9 mouse cellular contexts compared by ENCODE assay signal in genomic region chr8:56706941-56707706, GRCm38 (mm10).
DNase-seq lines count a peak whose midpoint lies in the region; ATAC-seq and TF ChIP-seq lines count a peak whose summit lies in the region.
"Had no signal": no experiment of that assay in that cellular context is flagged by ENCODE, and none has a peak within 500 bp of the region (broad histone marks: within the 10 kb centered on the region; RNA-seq: fewer than 3 reads in every experiment).

No protein-coding gene starts in this region.

- no peak for ATAC-seq in lung, postnatal 0 days
- ATAC-seq in forebrain, embryonic 14.5 days: peak; percentile 88
- 0 out of 2 replicates have a peak, but pooled peaks have one; percentile 33 for ATAC-seq in limb, embryonic 11.5 days (ENCODE audit: insufficient number of reproducible peaks, low FRiP score, low TSS enrichment, low read depth)

- intact Hi-C loops in heart, postnatal 14 days (cut with DNase I): no loop called here

- no peak overlapping the region for H3K9ac ChIP-seq in lung, postnatal 0 days (replicated peaks; ENCODE audit: low read depth)
- H3K9ac ChIP-seq in forebrain, embryonic 14.5 days (ENCODE audit: low read length): peak overlapping the region; percentile 29; the same call in 1 of the 2 replicates
- H3K9ac ChIP-seq in limb, embryonic 11.5 days (ENCODE audit: low read length): no peak overlapping the region

- no peak for TF ChIP-seq CTCF in lung, postnatal 0 days (IDR thresholded peaks at IDR 0.05)

- TF ChIP-seq EP300 in lung, postnatal 0 days (IDR thresholded peaks at IDR 0.05): no peak

- H3K27me3 ChIP-seq in lung, postnatal 0 days (replicated peaks; ENCODE audit: insufficient read depth, low read length): no peaks in the 10 kb centered on the region
- no peaks in the 10 kb centered on the region for H3K27me3 ChIP-seq in forebrain, embryonic 14.5 days (replicated peaks; ENCODE audit: control insufficient read depth, insufficient read depth, low read length)
- no peaks in the 10 kb centered on the region for H3K27me3 ChIP-seq in limb, embryonic 11.5 days (ENCODE audit: control insufficient read depth, insufficient read depth, low read length)

- no peaks in the 10 kb centered on the region for H3K36me3 ChIP-seq in lung, postnatal 0 days (ENCODE audit: insufficient read depth, low read length)
- no peaks in the 10 kb centered on the region for H3K36me3 ChIP-seq in forebrain, embryonic 14.5 days (ENCODE audit: control insufficient read depth, insufficient read depth, low read length)
- no peaks in the 10 kb centered on the region for H3K36me3 ChIP-seq in limb, embryonic 11.5 days (ENCODE audit: control insufficient read depth, insufficient read depth, low read length)

- peak overlapping the region; percentile 27; the same call in 1 of the 2 replicates for H3K4me2 ChIP-seq in lung, postnatal 0 days (replicated peaks; ENCODE audit: low read depth, low read length)
- peak overlapping the region; percentile 32 for H3K4me2 ChIP-seq in forebrain, embryonic 14.5 days (ENCODE audit: low read length)
- H3K4me2 ChIP-seq in limb, embryonic 11.5 days (ENCODE audit: low read depth, severe bottlenecking): 0 out of 2 replicates have a peak overlapping the region, but pooled peaks have one; percentile 5

- 28% methylated on average over 14 of the region's 14 CpGs for WGBS in lung, postnatal 0 days
- 3% methylated on average over 14 of the region's 14 CpGs for WGBS in forebrain, embryonic 14.5 days
- 20% methylated on average over 14 of the region's 14 CpGs for WGBS in limb, embryonic 11.5 days

- no peak overlapping the region for H3K4me3 ChIP-seq in lung, postnatal 0 days (ENCODE audit: low read depth, low read length)
- no peak overlapping the region for H3K4me3 ChIP-seq in forebrain, embryonic 14.5 days (ENCODE audit: low read depth, low read length)
- H3K4me3 ChIP-seq in limb, embryonic 11.5 days (ENCODE audit: low read depth, low read length): no peak overlapping the region

- no peaks in the 10 kb centered on the region for H3K9me3 ChIP-seq in lung, postnatal 0 days (ENCODE audit: low read length)
- H3K9me3 ChIP-seq in forebrain, embryonic 14.5 days (replicated peaks; ENCODE audit: control insufficient read depth, low read length): no peaks in the 10 kb centered on the region
- no peaks in the 10 kb centered on the region for H3K9me3 ChIP-seq in limb, embryonic 11.5 days (ENCODE audit: control insufficient read depth, low read length)

- H3K4me1 ChIP-seq in lung, postnatal 0 days (ENCODE audit: insufficient read depth, low read depth, low read length): no peaks in the 10 kb centered on the region
- H3K4me1 ChIP-seq in forebrain, embryonic 14.5 days (ENCODE audit: control insufficient read depth, insufficient read depth, low read length): no peaks in the 10 kb centered on the region
- H3K4me1 ChIP-seq in limb, embryonic 11.5 days (ENCODE audit: control insufficient read depth, insufficient read depth, low read length): peaks cover 4% of the 10 kb centered on the region; the same call in 1 of the 2 replicates

- peak; percentile 5 for DNase-seq in lung, postnatal 0 days (ENCODE audit: low spot score)
- DNase-seq in lung, postnatal 14 days: no peak
- peak; percentile 76 for DNase-seq in forebrain, embryonic 14.5 days (ENCODE audit: low spot score)
- peak; percentile 47 for DNase-seq in limb, embryonic 11.5 days (ENCODE audit: low spot score)
- DNase-seq in retina, postnatal 7 days (ENCODE audit: low read depth, low spot score): peak; percentile 14
- no peak for DNase-seq in cerebellum, adult 9-10 months
- no peak for DNase-seq in cerebellum, adult 11 months
- DNase-seq in heart, postnatal 14 days: no peak

- H3K27ac ChIP-seq in lung, postnatal 0 days (ENCODE audit: low read length): no peak overlapping the region
- no peak overlapping the region for H3K27ac ChIP-seq in forebrain, embryonic 14.5 days (ENCODE audit: low read depth, low read length)
- no peak overlapping the region for H3K27ac ChIP-seq in limb, embryonic 11.5 days (replicated peaks; ENCODE audit: low read depth, low read length)
- H3K27ac ChIP-seq: macrophage had no signal

Comparison
In these comparisons a context has a peak if more than half of its experiments do, and no peak if none do; other contexts are left out.
1. DNase-seq: peak in lung, postnatal 0 days (single experiment), forebrain, embryonic 14.5 days (single experiment), limb, embryonic 11.5 days (single experiment) and retina, postnatal 7 days (single experiment); none in lung, postnatal 14 days (single experiment), cerebellum, adult 9-10 months (single experiment), cerebellum, adult 11 months (single experiment) and heart, postnatal 14 days (0 of 2).
2. Peak in every context shown above with its lines, with median percentiles within 50 percentile points of each other: H3K4me2 ChIP-seq.